Mouse (Mus musculus) A20 (cell line): ENCODE data around the gene Smpd2.

ENCODE experiments used
- DNase-seq: peaks from one replicate; pipeline ENCODE4 v3.0.0-alpha.2; 2011; ENCODE audit warnings: low read depth, low spot score

The Smpd2 gene

GRCm38 (mm10) chr10:41452791-41453190, 37.4 kb downstream of the Smpd2 start:
- no peak for DNase-seq

GRCm38 (mm10) chr10:41451656-41452055, 38.5 kb downstream of the Smpd2 start:
- DNase-seq = no peak

DNA sequence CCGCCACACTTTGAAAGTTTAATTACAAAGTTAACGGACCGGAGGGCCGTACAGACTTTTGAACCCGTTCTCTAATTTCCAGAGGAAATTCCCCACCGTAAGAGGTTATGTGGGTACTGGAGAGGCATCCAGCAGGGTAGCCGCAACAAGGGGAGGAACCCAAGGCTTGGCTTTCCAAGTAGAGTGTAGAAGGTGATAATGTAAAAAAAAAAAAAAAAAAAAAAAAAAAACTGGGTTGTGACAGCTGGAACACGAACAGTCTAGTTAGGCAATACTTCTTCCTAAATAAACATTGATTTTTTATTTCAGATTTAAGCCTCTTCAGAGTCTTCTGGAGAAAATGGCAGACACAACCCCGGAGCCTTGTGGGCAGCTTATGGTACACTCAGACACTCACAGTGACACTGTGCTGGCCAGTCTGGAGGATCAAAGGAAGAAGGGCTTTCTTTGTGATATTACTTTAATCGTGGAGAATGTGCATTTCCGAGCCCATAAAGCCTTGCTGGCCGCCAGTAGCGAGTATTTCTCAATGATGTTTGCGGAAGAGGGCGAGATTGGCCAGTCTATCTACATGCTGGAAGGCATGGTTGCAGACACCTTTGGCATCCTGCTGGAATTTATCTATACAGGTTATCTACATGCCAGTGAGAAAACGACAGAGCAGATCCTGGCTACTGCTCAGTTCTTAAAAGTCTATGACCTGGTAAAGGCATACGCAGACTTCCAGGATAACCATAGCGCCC, 39.2 kb downstream of the Smpd2 start:
- DNase-seq = no peak

DNA sequence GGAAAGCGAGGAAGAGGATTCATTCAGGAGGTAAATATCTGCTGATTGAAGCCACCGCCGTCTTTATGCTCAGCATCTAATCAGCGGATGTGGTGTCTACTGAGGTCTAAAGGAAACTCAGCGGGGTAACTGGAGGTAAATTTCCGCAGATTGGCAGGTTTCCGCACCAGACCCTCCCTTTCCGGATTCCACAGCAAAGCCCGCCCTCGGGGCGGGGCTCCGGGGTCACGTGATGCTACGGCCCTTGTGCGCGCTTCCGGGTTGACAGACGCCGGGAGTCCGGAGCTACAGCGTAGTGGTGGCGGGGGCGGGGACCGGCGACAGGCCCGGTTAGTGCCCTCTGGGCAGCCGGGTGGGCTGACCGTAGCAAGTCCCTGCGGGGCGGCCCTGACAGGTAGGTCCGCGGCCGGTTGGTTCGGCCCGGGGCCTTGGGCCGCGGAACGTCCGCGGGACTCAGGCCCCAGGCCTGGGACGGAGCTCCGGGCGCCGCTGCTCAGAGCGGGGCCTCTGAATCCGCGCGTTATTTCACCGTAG, 40.0 kb downstream of the Smpd2 start, which contains the start of gene Zbtb24:
Gene Zbtb24, plus strand, starts transcription at position 247 of the 534 bp plus-strand sequence.
- peak; percentile 97 for DNase-seq

- DNase-seq = no peak
Measured at GRCm38 (mm10) chr10:41449684-41450083, 40.5 kb downstream of the Smpd2 start.

DNA sequence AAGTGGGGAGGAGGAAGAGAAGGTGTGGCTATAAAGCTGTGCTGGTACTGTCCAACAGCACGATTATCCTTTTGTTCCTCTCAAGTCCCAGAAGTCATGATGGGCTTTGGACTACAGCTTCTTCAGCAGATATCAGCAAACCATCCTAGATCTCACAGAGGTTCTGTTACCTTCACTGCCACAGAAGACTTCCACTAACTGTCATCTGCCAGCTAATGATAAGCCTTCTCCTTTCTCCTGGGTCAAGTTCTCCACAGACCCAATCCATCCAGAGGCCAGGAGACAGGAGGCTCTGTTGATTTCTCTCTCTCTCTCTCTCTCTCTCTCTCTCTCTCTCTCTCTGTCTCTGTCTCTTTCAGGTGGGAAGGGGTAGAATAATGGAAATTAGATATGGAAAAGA, 42.0 kb downstream of the Smpd2 start:
- DNase-seq = no peak
